Mouse (Mus musculus) MEL (cell line): ENCODE data around the gene Atp8a1. TPM values are rescaled to one million over a fixed set of nuclear protein-coding genes. Genes with fewer than 3 reads are reported as not detected.

Source experiments
- DNase-seq: peaks from one replicate; pipeline ENCODE4 v3.0.0; 2011; ENCODE audit warnings: low read depth, low spot score
- H3K27ac ChIP-seq: 2 replicates; pipeline ENCODE4 v1.5.1; 2012; ENCODE audit warnings: low read depth, mild to moderate bottlenecking, control low read depth, low read length, moderate library complexity; ENCODE audit not compliant: control insufficient read depth
- H3K27me3 ChIP-seq, 2 experiments: fragments of 150-350 bp in 1 of 2; sonication (generic) in 1 of 2; 2 replicates each; pipeline ENCODE4 v1.6.1; 2012; ENCODE audit warnings: low read length in 2 of 2, mild to moderate bottlenecking in 2 of 2, improper control_type of control experiment in 1 of 2, moderate library complexity in 1 of 2; ENCODE audit not compliant: insufficient read depth in 2 of 2, control insufficient read depth in 1 of 2
- H3K36me3 ChIP-seq, 2 experiments: 2 replicates each; pipeline ENCODE4 v1.6.1; 2012 to 2014; ENCODE audit warnings: low read length in 2 of 2, improper control_type of control experiment in 1 of 2, inconsistent platforms in 1 of 2, mild to moderate bottlenecking in 1 of 2; ENCODE audit not compliant: insufficient read depth in 2 of 2, control insufficient read depth in 1 of 2
- H3K4me1 ChIP-seq, 2 experiments: fragments of 150-350 bp in 1 of 2; sonication (generic) in 1 of 2; 2 replicates each; pipeline ENCODE4 v1.6.1; 2012; ENCODE audit warnings: low read length in 2 of 2, improper control_type of control experiment in 1 of 2, mild to moderate bottlenecking in 1 of 2; ENCODE audit not compliant: insufficient read depth in 2 of 2, control insufficient read depth in 1 of 2
- H3K4me3 ChIP-seq, 2 experiments: fragments of 150-350 bp in 1 of 2; sonication (generic) in 1 of 2; 2 replicates each; pipeline ENCODE4 v1.5.1; 2012; ENCODE audit warnings: low read depth in 2 of 2, low read length in 2 of 2, mild to moderate bottlenecking in 2 of 2, moderate library complexity in 2 of 2, control low read depth in 1 of 2, improper control_type of control experiment in 1 of 2; ENCODE audit not compliant: control insufficient read depth in 1 of 2, insufficient read depth in 1 of 2
- H3K79me2 ChIP-seq: 2 replicates; pipeline ENCODE4 v1.6.1; 2012; ENCODE audit warnings: mild to moderate bottlenecking, low read length, moderate library complexity; ENCODE audit not compliant: control insufficient read depth, poor library complexity, insufficient read depth
- H3K9ac ChIP-seq: 2 replicates; pipeline ENCODE4 v1.6.1; 2012; ENCODE audit warnings: low read depth, mild to moderate bottlenecking, control low read depth, low read length, moderate library complexity; ENCODE audit not compliant: control insufficient read depth, poor library complexity, severe bottlenecking
- H3K9me3 ChIP-seq: fragments of 150-350 bp; sonication (generic); replicated peaks from 2 replicates; pipeline ENCODE4 v1.6.1; 2012; ENCODE audit warnings: mild to moderate bottlenecking, low read length, improper control_type of control experiment, moderate library complexity; ENCODE audit not compliant: insufficient read depth
- BHLHE40 ChIP-seq: IDR thresholded peaks from 2 replicates; pipeline ENCODE4 v1.6.1; 2012; ENCODE audit warnings: low read depth, mild to moderate bottlenecking, inconsistent platforms, low read length, improper control_type of control experiment, borderline replicate concordance
- CHD1 ChIP-seq: IDR thresholded peaks from 2 replicates; pipeline ENCODE4 v1.6.1; 2012; ENCODE audit warnings: low read depth, mild to moderate bottlenecking, inconsistent platforms, low read length, improper control_type of control experiment
- CHD2 ChIP-seq: IDR thresholded peaks from 2 replicates; pipeline ENCODE4 v1.6.1; 2011; ENCODE audit warnings: low read length, improper control_type of control experiment
- CTCF ChIP-seq, 3 experiments: IDR thresholded peaks in 2 of 3; conservative IDR thresholded peaks in 1 of 3; 2 replicates each; pipeline ENCODE4 v1.5.1; 2011 to 2012; ENCODE audit warnings: low read length in 3 of 3, low read depth in 2 of 3, mild to moderate bottlenecking in 2 of 3, improper control_type of control experiment in 1 of 3, inconsistent platforms in 1 of 3, mixed read lengths in 1 of 3, moderate library complexity in 1 of 3; ENCODE audit not compliant: control insufficient read depth in 1 of 3, insufficient read depth in 1 of 3, poor library complexity in 1 of 3, severe bottlenecking in 1 of 3
- E2F4 ChIP-seq: IDR thresholded peaks from 2 replicates; pipeline ENCODE4 v1.6.1; 2011; ENCODE audit warnings: low read depth, low read length, improper control_type of control experiment, borderline replicate concordance
- ELF1 ChIP-seq: IDR thresholded peaks from 2 replicates; pipeline ENCODE4 v1.6.1; 2014; ENCODE audit warnings: low read depth, mild to moderate bottlenecking, inconsistent platforms, low read length, improper control_type of control experiment, moderate library complexity
- EP300 ChIP-seq, 2 experiments: IDR thresholded peaks; 2 replicates each; pipeline ENCODE4 v1.6.1; 2011; ENCODE audit warnings: improper control_type of control experiment in 2 of 2, low read length in 2 of 2, low read depth in 1 of 2, mild to moderate bottlenecking in 1 of 2
- GABPA ChIP-seq: IDR thresholded peaks from 2 replicates; pipeline ENCODE4 v1.6.1; 2012; ENCODE audit warnings: low read depth, mild to moderate bottlenecking, inconsistent platforms, low read length, improper control_type of control experiment, moderate library complexity
- GATA1 ChIP-seq: IDR thresholded peaks from 2 replicates; pipeline ENCODE4 v1.6.1; 2011; ENCODE audit warnings: low read depth, low read length, improper control_type of control experiment
- HCFC1 ChIP-seq: IDR thresholded peaks from 2 replicates; pipeline ENCODE4 v1.6.1; 2012; ENCODE audit warnings: low read depth, mild to moderate bottlenecking, inconsistent platforms, low read length, improper control_type of control experiment, moderate library complexity
- JUND ChIP-seq: IDR thresholded peaks from 2 replicates; pipeline ENCODE4 v1.6.1; 2011; ENCODE audit warnings: low read depth, mild to moderate bottlenecking, improper control_type of control experiment, low read length
- KAT2A ChIP-seq: conservative IDR thresholded peaks from 2 replicates; pipeline ENCODE4 v1.6.1; 2012; ENCODE audit warnings: low read depth, low read length, improper control_type of control experiment, inconsistent platforms
- MAFK ChIP-seq: IDR thresholded peaks from 2 replicates; pipeline ENCODE4 v1.6.1; 2011; ENCODE audit warnings: low read depth, mild to moderate bottlenecking, low read length, improper control_type of control experiment, borderline replicate concordance
- MAX ChIP-seq: IDR thresholded peaks from 2 replicates; pipeline ENCODE4 v1.6.1; 2011; ENCODE audit warnings: low read length, improper control_type of control experiment
- MXI1 ChIP-seq: IDR thresholded peaks from 2 replicates; pipeline ENCODE4 v1.6.1; 2011; ENCODE audit warnings: mild to moderate bottlenecking, low read depth, low read length, improper control_type of control experiment
- MYB ChIP-seq: IDR thresholded peaks from 2 replicates; pipeline ENCODE4 v1.6.1; 2011; ENCODE audit warnings: mild to moderate bottlenecking, low read depth, low read length, improper control_type of control experiment
- MYC ChIP-seq: IDR thresholded peaks from 2 replicates; pipeline ENCODE4 v1.6.1; 2011; ENCODE audit warnings: low read depth, mild to moderate bottlenecking, low read length, improper control_type of control experiment, moderate library complexity
- NELFE ChIP-seq: IDR thresholded peaks from 2 replicates; pipeline ENCODE4 v1.6.1; 2011; ENCODE audit warnings: low read depth, low read length, improper control_type of control experiment
- NRF1 ChIP-seq: IDR thresholded peaks from 2 replicates; pipeline ENCODE4 v1.6.1; 2014; ENCODE audit warnings: low read depth, mild to moderate bottlenecking, inconsistent platforms, low read length, improper control_type of control experiment, moderate library complexity; ENCODE audit not compliant: poor library complexity, insufficient read depth, severe bottlenecking
- POLR2A ChIP-seq, 2 experiments: IDR thresholded peaks; 2 replicates each; pipeline ENCODE4 v1.6.1; 2011 to 2012; ENCODE audit warnings: low read length in 2 of 2, mild to moderate bottlenecking in 2 of 2, control low read depth in 1 of 2, improper control_type of control experiment in 1 of 2, low read depth in 1 of 2, moderate library complexity in 1 of 2; ENCODE audit not compliant: control insufficient read depth in 1 of 2, insufficient read depth in 1 of 2, poor library complexity in 1 of 2
- POLR2AphosphoS2 ChIP-seq: IDR thresholded peaks from 2 replicates; pipeline ENCODE4 v1.6.1; 2011; ENCODE audit warnings: low read length, improper control_type of control experiment
- POLR2AphosphoS5 ChIP-seq: IDR thresholded peaks from 2 replicates; pipeline ENCODE4 v1.6.1; 2012; ENCODE audit warnings: low read depth, borderline replicate concordance, mild to moderate bottlenecking, inconsistent platforms, low read length, moderate library complexity, mixed read lengths
- RAD21 ChIP-seq: IDR thresholded peaks from 2 replicates; pipeline ENCODE4 v1.6.1; 2011; ENCODE audit warnings: mild to moderate bottlenecking, low read depth, low read length, improper control_type of control experiment
- RCOR1 ChIP-seq: IDR thresholded peaks from 2 replicates; pipeline ENCODE4 v1.6.1; 2012; ENCODE audit warnings: low read depth, mild to moderate bottlenecking, inconsistent platforms, low read length, improper control_type of control experiment
- SIN3A ChIP-seq: IDR thresholded peaks from 2 replicates; pipeline ENCODE4 v1.6.1; 2012; ENCODE audit warnings: low read length, improper control_type of control experiment, inconsistent platforms
- SMC3 ChIP-seq: IDR thresholded peaks from 2 replicates; pipeline ENCODE4 v1.6.1; 2011; ENCODE audit warnings: low read depth, low read length, improper control_type of control experiment
- TAL1 ChIP-seq: IDR thresholded peaks from 2 replicates; pipeline ENCODE4 v1.6.1; 2012; ENCODE audit warnings: mild to moderate bottlenecking, inconsistent platforms, low read length, moderate library complexity, mixed read lengths
- TBP ChIP-seq: IDR thresholded peaks from 2 replicates; pipeline ENCODE4 v1.8.0; 2011; ENCODE audit warnings: low read depth, low read length, improper control_type of control experiment
- TCF12 ChIP-seq: IDR thresholded peaks from 2 replicates; pipeline ENCODE4 v1.6.1; 2014; ENCODE audit warnings: low read depth, mild to moderate bottlenecking, inconsistent platforms, low read length, improper control_type of control experiment, moderate library complexity
- UBTF ChIP-seq: IDR thresholded peaks from 2 replicates; pipeline ENCODE4 v1.6.1; 2012; ENCODE audit warnings: low read depth, mild to moderate bottlenecking, inconsistent platforms, low read length, improper control_type of control experiment, moderate library complexity, borderline replicate concordance; ENCODE audit not compliant: insufficient read depth
- USF1 ChIP-seq: IDR thresholded peaks from 2 replicates; pipeline ENCODE4 v1.6.1; 2014; ENCODE audit warnings: low read depth, mild to moderate bottlenecking, inconsistent platforms, low read length, improper control_type of control experiment, moderate library complexity
- ZC3H11A ChIP-seq: IDR thresholded peaks from 2 replicates; pipeline ENCODE4 v1.6.1; 2012; ENCODE audit warnings: low read depth, mild to moderate bottlenecking, inconsistent platforms, low read length, improper control_type of control experiment
- ZKSCAN1 ChIP-seq: IDR thresholded peaks from 2 replicates; pipeline ENCODE4 v1.6.1; 2012; ENCODE audit warnings: low read depth, mild to moderate bottlenecking, inconsistent platforms, low read length, improper control_type of control experiment, moderate library complexity
- ZMIZ1 ChIP-seq: IDR thresholded peaks from 2 replicates; pipeline ENCODE4 v1.6.1; 2012; ENCODE audit warnings: low read depth, mild to moderate bottlenecking, inconsistent platforms, low read length, improper control_type of control experiment, moderate library complexity
- ZNF384 ChIP-seq: IDR thresholded peaks from 2 replicates; pipeline ENCODE4 v1.6.1; 2012; ENCODE audit warnings: low read depth, mild to moderate bottlenecking, inconsistent platforms, low read length, improper control_type of control experiment
- polyA plus RNA-seq, 2 experiments: library from polyadenylated mRNA; stranded (reverse) in 1 of 2; unstranded in 1 of 2; fragments of >175 nt in 1 of 2; fragments of >200 nt in 1 of 2; gene quantifications; 2 replicates each; pipeline versions ENCODE4 v1.2.1 to v1.2.4; 2012; ENCODE audit warnings: low replicate concordance in 2 of 2, low read depth in 1 of 2; ENCODE audit not compliant: insufficient read length in 2 of 2, insufficient read depth in 1 of 2, missing spikeins in 1 of 2
- total RNA-seq: library from RNA; depleted of rRNA; stranded (reverse); fragments of 300-350 nt; gene quantifications from 2 replicates; pipeline ENCODE4 v1.2.3, GENCODE M21; 2012; rRNA removed

The Atp8a1 gene
- 22.1 and 27.0 TPM in 2 replicates for total RNA-seq
- 10 to 100 TPM in 1 of 2 experiments, not detected in 1; 18.2 TPM for polyA plus RNA-seq

DNA sequence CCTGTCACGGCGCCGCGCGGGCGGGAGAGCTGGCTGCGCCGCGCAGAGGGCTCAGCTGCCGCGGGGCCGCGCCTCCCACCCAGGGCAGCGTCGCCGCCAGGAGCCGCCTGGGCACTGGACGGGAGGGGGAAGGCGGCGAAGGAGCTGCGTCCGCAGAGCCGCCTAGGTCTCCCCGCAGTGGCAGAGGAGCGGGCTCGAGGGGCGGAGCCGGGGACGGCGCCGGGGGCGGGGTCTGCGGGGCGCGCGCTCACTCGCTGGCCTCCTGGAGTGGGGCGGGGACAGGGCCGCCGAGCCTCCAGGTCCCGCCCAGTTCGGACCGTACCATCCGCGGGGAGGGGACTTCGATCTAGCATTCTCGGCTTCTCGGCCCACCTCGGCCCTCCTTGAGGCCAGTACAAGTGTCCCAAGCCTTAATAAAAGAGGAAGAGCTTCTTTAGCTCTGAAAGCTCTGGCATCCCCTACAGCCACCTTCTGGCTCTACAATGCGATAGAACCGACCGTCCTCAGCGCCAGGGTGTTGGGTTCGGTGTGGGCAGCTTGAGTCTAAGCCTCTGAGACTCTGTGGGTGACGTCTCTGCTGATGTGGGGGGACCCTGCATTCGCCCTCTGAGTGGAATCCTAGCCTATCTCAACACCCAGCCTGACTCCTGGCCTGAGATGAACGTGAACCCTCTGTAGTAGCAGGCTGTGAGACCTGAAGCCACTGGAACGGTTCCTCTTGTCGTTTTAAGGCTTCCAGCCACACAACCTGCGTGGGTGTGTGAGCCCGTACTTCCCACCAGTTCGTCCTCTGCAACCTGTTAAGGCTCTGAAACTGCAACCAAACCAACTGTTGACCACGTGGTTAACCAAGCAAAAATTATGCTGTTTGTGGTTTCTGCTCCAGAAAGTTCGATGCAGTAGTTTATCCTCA is at the start of gene Atp8a1:
Gene Atp8a1, minus strand, starts transcription at position 182 of the 913 bp plus-strand sequence.
- Histone ChIP-seq H3K79me2 (peaks cover 26% of the 10 kb centered on the region), H3K4me3 (peak within 1 kb of the TSS; percentile 93 to 95), H3K27me3 (no peaks in the 10 kb centered on the region), H3K4me1 (peaks cover 5 to 11% of the 10 kb centered on the region in 2 experiments), H3K36me3 (peaks cover 0 to 10% of the 10 kb centered on the region in 2 experiments; a peak in 2 of 4 replicates), H3K9me3 (no peaks in the 10 kb centered on the region), H3K9ac (peak within 1 kb of the TSS; percentile 86), H3K27ac (peak within 1 kb of the TSS; percentile 86)
- DNase-seq, result peak; percentile 97
- peak; percentile 28 to 41; a peak in 3 of 4 replicates for TF ChIP-seq EP300 (IDR thresholded peaks at IDR 0.05; ENCODE audit: low read depth in 1 of 2, low read length in 2 of 2)
- TF ChIP-seq RAD21, result peak; percentile 2; the same call in 1 of the 2 replicates
- TF ChIP-seq MYB, result no peak
- peak; percentile 85 for TF ChIP-seq POLR2AphosphoS2
- TF ChIP-seq USF1, result peak; percentile 84
- no peak for TF ChIP-seq E2F4
- no peak for TF ChIP-seq BHLHE40
- no peak for TF ChIP-seq ZC3H11A
- TF ChIP-seq GATA1, result no peak
- no peak for TF ChIP-seq TCF12
- TF ChIP-seq SMC3, result no peak
- peak; percentile 72 for TF ChIP-seq TBP
- TF ChIP-seq TAL1, result no peak
- no peak for TF ChIP-seq KAT2A
- TF ChIP-seq CTCF (IDR thresholded peaks at IDR 0.05 in 2 of 3, conservative IDR thresholded peaks at IDR 0.05 in 1 of 3; ENCODE audit: control insufficient read depth in 1 of 3, insufficient read depth in 1 of 3, low read depth in 2 of 3, low read length in 3 of 3, poor library complexity in 1 of 3, severe bottlenecking in 1 of 3), result no peak
- TF ChIP-seq RCOR1, result no peak
- TF ChIP-seq UBTF, result no peak
- TF ChIP-seq MYC, result peak; percentile 94
- peak; percentile 78 to 83; a peak in 3 of 4 replicates for TF ChIP-seq POLR2A (IDR thresholded peaks at IDR 0.05; ENCODE audit: control insufficient read depth in 1 of 2, insufficient read depth in 1 of 2, low read depth in 1 of 2, low read length in 2 of 2, poor library complexity in 1 of 2)
- TF ChIP-seq ZKSCAN1, result no peak
- no peak for TF ChIP-seq ZNF384
- TF ChIP-seq NRF1, result no peak
- TF ChIP-seq SIN3A, result peak; percentile 82
- TF ChIP-seq CHD2, result no peak
- TF ChIP-seq GABPA, result no peak
- TF ChIP-seq CHD1, result peak; percentile 99
- TF ChIP-seq MXI1, result peak; percentile 94
- TF ChIP-seq ZMIZ1, result peak; percentile 78
- 0 out of 2 replicates have a peak, but pooled peaks have one; percentile 41 for TF ChIP-seq ELF1
- TF ChIP-seq HCFC1, result peak; percentile 56
- no peak for TF ChIP-seq JUND
- peak; percentile 98 for TF ChIP-seq MAX
- peak; percentile 73 for TF ChIP-seq NELFE
- TF ChIP-seq MAFK, result no peak
- TF ChIP-seq POLR2AphosphoS5, result no peak
